Mouse (Mus musculus): ENCODE data around the gene Phip. TPM values are rescaled to one million over a fixed set of nuclear protein-coding genes. Genes with fewer than 3 reads are reported as not detected.

Phip gene
- polyA plus RNA-seq, 1 experiment = 2.9 TPM

DNA sequence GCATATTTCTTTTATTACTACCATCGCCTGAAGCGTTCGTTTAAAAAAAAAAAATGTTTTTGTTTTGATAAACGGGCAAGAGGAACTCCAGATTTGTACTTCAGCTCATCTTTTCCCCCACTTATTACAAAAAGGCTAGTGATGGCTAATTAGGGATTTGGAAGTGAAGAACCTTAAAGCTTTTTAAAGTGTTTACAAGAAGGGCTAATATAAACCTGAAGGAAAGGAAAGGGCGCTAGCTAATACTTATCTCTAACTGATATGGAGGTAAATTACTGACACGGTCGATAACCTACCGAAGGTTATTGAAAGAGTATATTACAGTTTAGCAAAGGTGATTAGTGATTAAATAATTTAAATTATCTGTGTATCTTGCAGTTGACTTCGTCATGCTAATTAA lies 903 bp upstream of the Phip start:
- Histone ChIP-seq H3K27ac (ENCODE audit: insufficient read depth, low read depth, low read length) (peak overlapping the region; percentile 84; the same call in 1 of the 2 replicates), H3K4me3 (ENCODE audit: insufficient read depth, low read depth, low read length) (peak overlapping the region; percentile 69; the same call in 1 of the 2 replicates), H3K27me3 (replicated peaks; ENCODE audit: control insufficient read depth, insufficient read depth, low read length) (no peaks in the 10 kb centered on the region), H3K36me3 (ENCODE audit: control insufficient read depth, insufficient read depth, low read length) (no peaks in the 10 kb centered on the region), H3K4me1 (ENCODE audit: control insufficient read depth, insufficient read depth, low read length) (no peaks in the 10 kb centered on the region; the same call in 1 of the 2 replicates)
- DNase-seq = no peak
- 3% methylated on average over 9 of the region's 9 CpGs for WGBS
- TF ChIP-seq POLR2A (IDR thresholded peaks at IDR 0.05; ENCODE audit: low read depth, low read length) (no peak), CTCF (conservative IDR thresholded peaks at IDR 0.05; ENCODE audit: insufficient read depth, insufficient read length, low read depth, low read length) (no peak)

DNA sequence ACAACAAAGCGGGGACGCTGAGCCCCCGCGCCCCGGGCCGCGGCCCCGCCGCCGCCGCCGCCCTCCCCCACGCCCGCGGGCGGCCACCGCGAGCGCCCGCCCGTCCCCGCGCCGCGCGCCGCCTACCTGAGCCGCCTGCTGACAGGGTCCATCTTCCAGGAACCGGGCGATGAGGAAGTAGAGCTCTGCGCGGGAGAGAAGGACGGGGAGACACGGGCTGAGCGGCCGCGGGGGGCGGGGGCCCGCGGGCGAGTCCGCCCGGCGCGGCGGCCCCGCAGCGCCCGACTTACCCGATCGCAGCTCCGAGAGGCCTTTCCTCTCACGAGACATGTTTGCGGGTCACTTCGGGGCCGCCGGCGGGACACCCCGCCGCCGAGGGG lies 364 bp downstream of the Phip start:
- DNase-seq = no peak
- TF ChIP-seq CTCF (conservative IDR thresholded peaks at IDR 0.05; ENCODE audit: insufficient read depth, insufficient read length, low read depth, low read length) (no peak), POLR2A (IDR thresholded peaks at IDR 0.05; ENCODE audit: low read depth, low read length) (no peak)
- Histone ChIP-seq H3K27ac (ENCODE audit: insufficient read depth, low read depth, low read length) (peak overlapping the region; percentile 87), H3K27me3 (replicated peaks; ENCODE audit: control insufficient read depth, insufficient read depth, low read length) (no peaks in the 10 kb centered on the region), H3K36me3 (ENCODE audit: control insufficient read depth, insufficient read depth, low read length) (no peaks in the 10 kb centered on the region), H3K4me1 (ENCODE audit: control insufficient read depth, insufficient read depth, low read length) (peaks cover 4% of the 10 kb centered on the region; the same call in 1 of the 2 replicates), H3K4me3 (ENCODE audit: insufficient read depth, low read depth, low read length) (peak overlapping the region; percentile 69)
- WGBS = 4% methylated on average over 55 of the region's 61 CpGs

DNA sequence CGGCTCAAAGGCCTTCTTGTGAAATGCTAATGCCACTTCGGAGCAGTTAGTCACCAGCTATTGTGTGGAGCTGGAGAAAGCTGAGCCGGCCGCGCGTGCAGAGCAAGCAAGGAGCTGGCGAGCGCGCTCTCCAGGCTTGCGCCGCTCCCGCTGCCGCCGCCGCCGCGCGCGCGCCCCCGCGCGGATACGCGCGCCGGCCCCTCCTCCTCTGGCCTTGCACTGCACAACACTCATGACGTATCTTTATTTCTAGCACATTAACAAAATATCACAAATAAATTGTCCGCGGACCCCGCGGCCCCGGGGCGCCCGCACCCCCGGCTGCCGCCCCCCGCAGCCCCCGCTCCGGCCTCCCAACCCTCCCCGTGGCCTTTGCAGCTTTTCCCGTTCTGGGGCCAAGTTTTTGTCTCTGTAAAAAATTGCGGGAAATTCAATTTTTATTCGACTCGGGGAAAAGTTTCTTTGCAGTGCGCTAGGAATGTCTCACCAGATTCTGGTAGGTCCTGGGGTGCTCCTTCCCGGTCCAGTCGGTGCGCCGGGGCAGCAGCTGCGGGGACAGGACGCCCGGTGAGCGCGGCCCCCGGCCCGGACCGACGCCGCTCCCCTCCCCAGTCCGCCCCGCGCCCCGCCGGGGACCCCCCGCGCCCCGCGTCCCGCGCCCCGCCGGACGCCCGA lies 992 bp downstream of the Phip start:
- peak overlapping the region; percentile 69 for H3K4me3 ChIP-seq (ENCODE audit: insufficient read depth, low read depth, low read length)
- DNase-seq = peak; percentile 95
- H3K4me1 ChIP-seq (ENCODE audit: control insufficient read depth, insufficient read depth, low read length) = peaks cover 4% of the 10 kb centered on the region; the same call in 1 of the 2 replicates
- TF ChIP-seq POLR2A (IDR thresholded peaks at IDR 0.05; ENCODE audit: low read depth, low read length) = no peak
- no peak for TF ChIP-seq CTCF (conservative IDR thresholded peaks at IDR 0.05; ENCODE audit: insufficient read depth, insufficient read length, low read depth, low read length)
- no peak overlapping the region for H3K27ac ChIP-seq (ENCODE audit: insufficient read depth, low read depth, low read length)
- H3K36me3 ChIP-seq (ENCODE audit: control insufficient read depth, insufficient read depth, low read length) = no peaks in the 10 kb centered on the region
- WGBS = 1% methylated on average over 74 of the region's 75 CpGs
- H3K27me3 ChIP-seq (replicated peaks; ENCODE audit: control insufficient read depth, insufficient read depth, low read length) = no peaks in the 10 kb centered on the region

DNA sequence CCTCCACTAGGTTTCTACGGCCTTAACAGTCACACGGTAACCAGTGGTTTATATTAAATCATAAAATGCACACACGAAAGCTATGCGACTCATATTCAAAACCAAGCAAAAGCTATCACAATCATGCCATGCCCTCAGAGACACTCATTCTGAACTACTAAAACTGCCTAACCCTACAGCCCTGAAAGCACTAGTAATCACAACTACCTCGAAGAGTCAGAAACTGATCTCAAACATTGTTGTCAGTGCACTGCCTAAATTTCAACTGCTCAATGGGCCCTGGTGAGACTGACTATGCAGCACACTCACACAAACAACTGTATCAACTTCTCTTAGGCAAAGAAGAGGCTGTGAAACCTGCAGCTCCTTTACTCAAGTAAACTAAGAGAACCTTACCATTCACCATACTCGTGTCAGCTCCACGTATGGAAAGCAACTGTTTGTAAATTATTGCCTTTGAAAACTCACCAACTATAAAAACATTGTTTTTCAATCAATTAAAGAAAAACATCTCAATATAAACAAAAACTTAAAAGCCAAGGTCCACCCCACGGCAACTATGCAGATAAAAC lies 1.9 kb downstream of the Phip start:
- Histone ChIP-seq H3K4me1 (ENCODE audit: control insufficient read depth, insufficient read depth, low read length) (peaks cover 4% of the 10 kb centered on the region; the same call in 1 of the 2 replicates), H3K27me3 (replicated peaks; ENCODE audit: control insufficient read depth, insufficient read depth, low read length) (no peaks in the 10 kb centered on the region), H3K27ac (ENCODE audit: insufficient read depth, low read depth, low read length) (peak overlapping the region; percentile 97), H3K4me3 (ENCODE audit: insufficient read depth, low read depth, low read length) (peak overlapping the region; percentile 54), H3K36me3 (ENCODE audit: control insufficient read depth, insufficient read depth, low read length) (no peaks in the 10 kb centered on the region)
- TF ChIP-seq POLR2A (IDR thresholded peaks at IDR 0.05; ENCODE audit: low read depth, low read length) (no peak), CTCF (conservative IDR thresholded peaks at IDR 0.05; ENCODE audit: insufficient read depth, insufficient read length, low read depth, low read length) (no peak)
- DNase-seq = peak; percentile 50
- 11% methylated on average over 8 of the region's 8 CpGs for WGBS

DNA sequence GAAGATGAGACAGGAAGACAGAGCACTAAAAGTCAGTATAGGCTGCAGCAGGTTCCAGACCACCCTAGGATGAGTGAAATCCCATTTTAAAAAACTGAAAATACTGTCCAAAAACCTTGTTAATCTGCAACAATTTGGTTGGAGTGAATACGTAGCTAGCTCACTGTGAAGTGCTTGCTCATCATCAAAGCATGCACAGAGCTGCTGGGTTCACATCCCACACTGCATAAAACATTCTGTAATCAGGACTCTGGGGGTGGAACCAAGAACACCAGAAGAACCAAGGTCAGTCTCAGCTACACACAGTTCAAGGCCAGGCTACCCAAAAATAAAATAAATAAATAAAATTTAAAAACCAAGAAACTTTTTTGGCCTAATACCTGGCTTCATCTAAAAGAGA lies 3.9 kb downstream of the Phip start:
- TF ChIP-seq CTCF (conservative IDR thresholded peaks at IDR 0.05; ENCODE audit: insufficient read depth, insufficient read length, low read depth, low read length) = no peak
- no peak for TF ChIP-seq POLR2A (IDR thresholded peaks at IDR 0.05; ENCODE audit: low read depth, low read length)
- DNase-seq = peak; percentile 77
- Histone ChIP-seq H3K36me3 (ENCODE audit: control insufficient read depth, insufficient read depth, low read length) (no peaks in the 10 kb centered on the region), H3K27ac (ENCODE audit: insufficient read depth, low read depth, low read length) (no peak overlapping the region), H3K4me3 (ENCODE audit: insufficient read depth, low read depth, low read length) (no peak overlapping the region), H3K27me3 (replicated peaks; ENCODE audit: control insufficient read depth, insufficient read depth, low read length) (no peaks in the 10 kb centered on the region), H3K4me1 (ENCODE audit: control insufficient read depth, insufficient read depth, low read length) (peaks cover 7% of the 10 kb centered on the region; the same call in 1 of the 2 replicates)
- WGBS = 28% methylated on average over 1 of the region's 1 CpGs

DNA sequence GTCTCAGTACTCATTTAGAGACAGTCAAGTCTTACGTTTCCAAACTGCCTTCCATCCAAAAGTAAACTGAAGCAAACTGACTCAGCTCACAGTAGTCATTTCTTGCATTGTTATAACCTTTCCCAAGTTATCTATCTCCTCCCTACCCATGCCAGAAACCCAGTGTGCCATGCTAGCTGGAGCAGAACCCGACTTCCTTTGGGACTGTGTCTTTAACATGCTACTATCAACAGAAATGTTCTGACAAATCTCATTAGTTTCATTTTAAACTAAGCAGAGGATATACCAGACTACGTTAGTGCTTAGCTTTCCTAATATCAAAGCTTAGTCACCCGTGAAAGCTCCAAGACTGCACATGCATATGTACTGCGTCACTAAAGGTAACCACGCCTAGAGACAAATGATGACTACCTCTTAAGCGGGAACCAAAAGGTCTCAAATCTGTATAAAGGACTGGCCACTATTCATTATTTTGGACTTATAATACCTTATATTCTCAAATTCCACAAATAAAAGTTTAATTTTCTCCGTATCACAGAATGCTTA lies 8.2 kb downstream of the Phip start:
- TF ChIP-seq POLR2A (IDR thresholded peaks at IDR 0.05; ENCODE audit: low read depth, low read length) = no peak
- TF ChIP-seq CTCF (conservative IDR thresholded peaks at IDR 0.05; ENCODE audit: insufficient read depth, insufficient read length, low read depth, low read length) = no peak
- DNase-seq = peak; percentile 27
- no peaks in the 10 kb centered on the region for H3K27me3 ChIP-seq (replicated peaks; ENCODE audit: control insufficient read depth, insufficient read depth, low read length)
- H3K27ac ChIP-seq (ENCODE audit: insufficient read depth, low read depth, low read length) = no peak overlapping the region
- WGBS = 71% methylated on average over 8 of the region's 8 CpGs
- no peaks in the 10 kb centered on the region for H3K36me3 ChIP-seq (ENCODE audit: control insufficient read depth, insufficient read depth, low read length)
- H3K4me1 ChIP-seq (ENCODE audit: control insufficient read depth, insufficient read depth, low read length) = peaks cover 10% of the 10 kb centered on the region; the same call in 1 of the 2 replicates
- H3K4me3 ChIP-seq (ENCODE audit: insufficient read depth, low read depth, low read length) = no peak overlapping the region

DNA sequence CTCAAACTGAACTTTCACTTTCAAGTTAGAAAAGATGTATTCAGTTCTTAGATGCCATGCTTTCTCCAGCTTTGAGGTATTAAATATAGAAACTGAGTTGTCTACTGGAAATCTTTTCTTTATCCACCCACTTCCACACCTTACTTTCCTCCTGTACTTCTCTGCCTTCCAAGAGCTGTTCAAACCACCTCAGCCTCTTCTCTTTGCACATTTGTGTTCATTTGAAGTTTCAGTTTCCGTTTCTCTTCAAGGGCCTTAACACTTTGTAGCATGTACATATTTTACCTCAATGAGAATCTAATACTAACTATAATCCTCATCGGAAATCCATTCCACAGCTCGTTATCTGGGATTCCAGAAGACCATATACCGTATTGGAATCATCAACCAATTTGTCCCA lies 11.3 kb downstream of the Phip start:
- Histone ChIP-seq H3K4me1 (ENCODE audit: control insufficient read depth, insufficient read depth, low read length) (peaks cover 6% of the 10 kb centered on the region; the same call in 1 of the 2 replicates), H3K36me3 (ENCODE audit: control insufficient read depth, insufficient read depth, low read length) (no peaks in the 10 kb centered on the region), H3K27me3 (replicated peaks; ENCODE audit: control insufficient read depth, insufficient read depth, low read length) (no peaks in the 10 kb centered on the region), H3K27ac (ENCODE audit: insufficient read depth, low read depth, low read length) (no peak overlapping the region), H3K4me3 (ENCODE audit: insufficient read depth, low read depth, low read length) (no peak overlapping the region)
- TF ChIP-seq POLR2A (IDR thresholded peaks at IDR 0.05; ENCODE audit: low read depth, low read length) = no peak
- TF ChIP-seq CTCF (conservative IDR thresholded peaks at IDR 0.05; ENCODE audit: insufficient read depth, insufficient read length, low read depth, low read length) = no peak
- WGBS = 87% methylated on average over 4 of the region's 4 CpGs
- DNase-seq = no peak
